Mouse (Mus musculus) forelimb bud, embryonic 11.5 days (tissue): ENCODE measurements around the gene Mfsd9.

Source experiments
- DNase-seq: peaks from one replicate; pipeline ENCODE4 v3.0.0-alpha.2; 2012; ENCODE audit warnings: low read depth, low spot score

Gene Mfsd9

DNA sequence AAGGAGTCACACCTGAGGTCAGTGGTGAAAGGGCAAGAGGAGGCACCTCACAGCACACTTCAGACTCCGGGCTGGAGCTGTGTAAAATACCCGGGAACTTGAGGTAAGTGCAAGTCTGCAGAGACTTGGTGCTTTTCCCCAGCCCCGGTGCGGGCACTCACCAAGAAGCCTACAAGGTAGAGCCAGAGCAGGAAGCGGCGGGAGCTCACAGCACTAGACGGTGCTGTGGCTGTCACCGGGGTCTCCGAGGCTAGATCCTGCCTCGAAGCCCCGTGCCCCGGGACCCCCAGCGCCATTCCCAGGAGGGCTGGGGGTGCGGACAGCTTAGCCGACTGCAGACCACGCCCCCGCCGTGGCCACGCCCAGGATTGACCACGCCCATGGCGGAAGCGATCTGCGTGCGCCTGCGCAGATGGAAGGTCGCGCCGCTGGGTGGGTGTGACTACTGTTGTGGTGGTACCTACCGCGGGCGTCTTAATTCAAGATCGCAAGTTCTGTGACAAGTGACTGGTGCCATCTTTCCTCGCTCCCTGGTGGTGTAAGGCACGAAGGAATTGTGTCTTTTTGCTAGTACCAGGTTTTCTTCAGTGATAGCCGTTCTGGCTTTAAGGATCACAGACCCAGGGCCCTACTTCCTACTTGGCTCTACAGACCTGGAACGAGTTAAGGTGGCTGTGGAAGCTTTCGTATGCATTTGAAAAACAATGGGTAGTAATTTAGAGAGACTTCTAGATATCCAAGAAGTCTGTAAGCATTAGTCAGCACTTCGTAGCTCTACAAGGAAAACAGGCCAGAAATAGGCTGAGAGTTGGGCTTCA is at the start of gene Mfsd9:
Gene Mfsd9, minus strand, starts transcription at position 364 of the 818 bp plus-strand sequence.
- DNase-seq, result peak; percentile 91

DNA sequence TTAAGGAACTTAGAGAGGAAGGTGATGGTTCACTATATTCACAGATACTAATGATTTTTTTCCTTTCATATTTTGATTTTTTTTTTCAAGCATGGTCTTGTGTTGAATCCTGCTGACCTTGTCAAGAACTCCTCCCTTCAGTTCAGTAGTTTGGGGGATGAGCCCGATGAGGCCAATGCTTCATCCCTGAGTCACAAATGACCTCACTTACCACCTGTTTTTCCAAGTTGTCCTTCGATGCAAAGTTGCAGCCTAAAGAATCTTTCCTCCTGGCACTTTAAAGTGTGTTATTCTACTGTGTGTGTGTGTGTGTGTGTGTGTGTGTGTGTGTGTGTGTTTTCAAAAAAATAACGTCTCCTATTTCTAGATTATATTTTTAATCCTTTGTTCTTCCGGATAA is 45.0 kb upstream of the Mfsd9 start:
- no peak for DNase-seq

DNA sequence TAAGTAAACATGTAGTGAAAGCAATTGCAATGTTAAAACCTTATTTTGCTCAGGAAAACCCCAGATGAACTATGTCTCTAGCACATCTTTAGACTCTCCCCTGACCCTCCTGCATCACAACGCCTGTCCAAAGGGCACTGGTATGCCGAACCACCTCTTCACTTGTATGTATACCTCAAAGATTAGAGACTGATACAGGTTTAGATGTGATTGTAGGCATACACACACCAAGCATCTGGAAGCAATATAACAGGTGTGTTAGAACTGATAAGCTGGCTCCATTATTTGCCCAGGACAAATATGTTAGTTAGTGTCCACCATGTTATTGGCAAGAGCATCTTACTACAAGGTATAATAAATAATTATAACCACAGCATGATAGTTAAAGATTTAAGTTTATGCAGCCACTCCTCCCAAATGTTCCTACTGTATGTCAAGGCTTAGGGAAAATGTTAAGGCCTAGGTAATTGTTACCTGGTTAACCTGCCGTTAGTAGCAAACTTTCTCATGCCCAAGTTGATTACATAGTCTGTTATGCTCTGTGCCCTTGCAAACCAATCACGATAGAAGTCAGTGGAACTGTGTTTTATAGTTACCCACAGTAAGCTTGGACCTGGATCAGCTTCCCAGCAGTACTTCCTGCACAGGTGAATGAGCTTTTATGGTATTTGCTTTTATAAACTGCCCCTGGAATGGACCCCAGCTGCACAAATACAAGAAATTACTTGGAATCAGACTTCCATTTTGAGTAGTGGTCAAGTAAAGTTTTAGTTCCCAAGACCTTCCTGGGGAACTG is 40.4 kb upstream of the Mfsd9 start:
- no peak for DNase-seq

DNA sequence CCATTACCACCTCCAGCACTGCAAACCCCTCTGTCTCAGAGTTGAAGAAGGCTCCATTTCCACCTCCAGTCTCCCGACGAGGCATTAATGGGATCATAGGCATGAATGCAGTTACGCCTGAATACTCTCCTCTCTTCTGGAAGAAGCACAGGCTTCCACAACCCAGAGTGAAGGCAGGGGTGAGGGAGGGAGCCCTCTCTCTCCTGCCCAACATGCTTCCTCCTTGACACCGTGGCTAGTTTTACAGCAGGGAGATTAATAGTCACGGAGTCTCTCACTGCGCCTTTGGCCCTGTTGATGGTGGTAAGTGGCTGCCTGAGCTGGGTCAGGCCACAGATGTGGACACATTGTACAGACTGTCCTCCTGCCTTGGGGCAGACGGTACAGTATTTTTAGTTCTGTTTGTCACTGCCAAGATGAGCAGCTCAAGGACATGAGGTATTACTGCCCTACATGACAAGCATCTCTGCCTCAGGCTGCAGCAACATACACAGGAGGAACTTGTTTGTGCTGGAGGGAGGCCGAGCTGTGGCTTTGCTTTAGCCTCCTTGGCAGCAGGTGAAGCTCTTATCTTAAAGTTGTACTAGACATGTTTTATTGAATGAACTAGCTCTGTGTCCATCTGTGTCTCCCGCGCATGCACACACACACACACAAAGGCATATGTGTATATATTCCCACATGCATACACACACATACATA is 38.9 kb upstream of the Mfsd9 start:
- DNase-seq, result no peak

DNA sequence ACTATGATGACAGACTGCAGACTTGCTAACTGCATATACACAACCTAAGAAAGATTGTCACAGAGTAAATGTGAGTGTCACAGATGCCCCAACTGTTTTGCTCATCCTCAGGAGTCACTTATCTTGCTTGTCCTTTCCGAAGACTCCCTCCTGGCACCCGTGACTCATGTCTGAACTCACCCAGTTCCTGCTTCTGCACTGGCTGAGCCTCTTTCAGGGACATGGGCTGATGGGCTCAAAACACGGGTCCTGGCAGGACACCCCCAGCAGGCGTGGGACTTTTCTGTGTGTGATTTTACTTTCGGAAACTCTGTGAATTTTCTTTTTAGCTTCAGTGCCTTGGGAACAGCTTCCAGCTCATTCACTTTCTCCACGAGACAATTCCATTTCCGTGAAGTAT is 35.3 kb upstream of the Mfsd9 start:
- DNase-seq, result no peak

DNA sequence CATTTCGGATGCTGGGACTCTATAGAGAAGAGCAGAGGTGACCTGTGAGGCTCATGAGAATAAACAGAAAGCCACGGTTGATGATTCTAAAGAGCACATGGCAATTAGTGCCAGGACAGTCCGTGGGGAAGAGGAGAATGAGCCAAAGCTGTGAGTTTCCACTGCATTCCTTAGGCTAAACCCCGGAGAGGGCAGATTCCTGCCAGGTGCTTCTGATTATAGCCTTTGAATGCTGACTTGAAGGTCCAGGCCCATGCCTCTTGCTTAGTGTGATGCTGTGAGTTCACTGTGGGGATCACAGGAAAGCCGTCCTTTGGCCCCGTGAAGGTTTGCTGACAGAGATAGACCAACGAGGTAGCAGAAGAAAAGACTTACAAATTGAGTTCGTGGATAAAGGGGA is 34.4 kb upstream of the Mfsd9 start:
- DNase-seq, result peak; percentile 49

DNA sequence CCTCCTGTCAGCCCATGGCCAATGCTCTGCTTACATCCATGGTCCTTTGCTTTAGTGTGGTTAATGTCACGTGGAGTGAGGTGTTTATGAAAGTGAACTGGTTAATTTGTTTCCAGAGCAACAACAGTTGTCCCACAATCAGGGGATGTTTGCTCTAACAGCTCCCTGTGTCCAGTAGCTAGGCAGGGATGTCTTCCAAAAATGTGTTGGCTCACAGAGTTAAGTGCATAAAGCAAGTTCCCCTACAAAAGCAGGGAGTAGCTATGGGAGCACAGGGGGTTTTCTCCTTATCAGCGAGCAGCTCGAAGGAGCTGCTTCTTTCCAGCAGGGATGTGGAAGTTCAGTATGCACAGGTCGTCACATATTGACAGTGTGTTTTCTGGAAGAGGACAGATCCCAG is 34.0 kb upstream of the Mfsd9 start:
- DNase-seq, result no peak

DNA sequence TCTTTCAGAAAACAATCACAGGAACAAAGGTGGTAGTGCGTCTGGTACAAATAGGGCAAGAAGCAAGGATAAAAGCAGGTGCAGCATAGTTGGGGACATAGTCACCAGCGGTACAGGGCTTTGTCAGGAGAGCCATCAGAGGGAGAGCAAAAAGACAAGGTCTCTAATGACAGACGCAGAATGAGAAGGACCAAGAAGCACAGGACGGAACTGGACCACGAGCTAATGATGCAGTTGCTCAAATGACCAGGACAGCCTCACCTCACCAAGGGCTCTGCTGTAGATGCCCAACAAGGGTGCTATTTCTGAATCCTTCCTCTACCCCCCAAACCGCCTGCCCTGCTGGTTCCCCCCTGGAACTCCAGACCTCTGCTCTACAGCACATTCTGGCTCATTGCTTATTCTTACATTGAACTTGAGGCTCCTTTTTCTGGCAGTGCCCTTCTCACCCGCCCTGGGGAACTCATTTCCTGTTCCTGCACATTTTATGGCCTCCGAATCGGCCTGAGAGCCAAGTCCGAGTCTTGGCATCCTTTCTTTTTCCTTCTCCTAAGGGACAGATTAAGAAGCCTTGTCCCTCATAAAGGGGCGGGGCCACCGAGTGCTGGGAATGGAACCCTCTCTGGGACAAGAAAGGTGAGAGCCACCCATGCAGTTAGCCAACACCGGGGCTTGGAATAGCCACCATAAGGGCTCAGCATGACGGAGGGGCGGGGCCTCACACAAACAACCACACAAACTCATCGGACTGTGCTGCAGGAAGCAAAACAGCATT is 24.8 kb upstream of the Mfsd9 start:
- peak; percentile 19 for DNase-seq

DNA sequence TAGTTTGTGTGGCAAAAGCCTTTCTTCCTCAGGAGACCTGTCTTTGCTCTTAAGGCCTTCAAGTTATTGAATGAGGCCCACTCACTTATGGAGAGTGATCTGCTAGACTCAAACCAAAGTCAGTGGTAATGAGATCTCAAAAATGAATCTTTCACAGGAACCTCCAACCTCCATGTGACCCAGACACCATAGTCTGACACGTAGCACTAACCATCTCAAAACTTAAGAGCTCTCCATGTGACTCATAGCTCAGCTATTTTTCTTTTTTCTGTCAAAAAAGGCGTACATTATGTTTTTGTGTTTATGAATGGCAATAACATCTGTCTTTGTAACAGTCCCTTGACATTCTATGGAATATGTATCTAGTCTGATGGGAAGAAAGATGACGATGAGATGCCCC is 18.2 kb upstream of the Mfsd9 start:
- no peak for DNase-seq

DNA sequence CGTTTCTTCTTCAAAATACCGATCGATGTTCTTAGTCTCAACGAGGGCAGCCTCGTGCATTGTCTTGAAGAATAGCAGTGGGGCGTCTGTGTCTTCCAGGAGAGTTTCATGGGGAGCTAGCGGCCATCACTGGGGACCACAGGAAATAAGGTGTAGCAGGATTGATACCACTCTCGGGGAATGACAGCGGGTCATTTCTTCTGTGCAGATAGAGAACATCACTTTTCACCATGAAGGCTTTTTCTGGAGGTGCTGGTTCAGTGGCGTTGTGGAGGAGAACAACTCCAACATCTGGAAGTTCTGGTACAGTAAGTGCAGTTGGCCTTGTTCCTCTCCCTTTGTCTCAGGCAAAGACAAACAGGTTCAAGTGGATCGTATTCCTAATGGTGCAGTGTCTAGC is 15.4 kb upstream of the Mfsd9 start:
- no peak for DNase-seq

DNA sequence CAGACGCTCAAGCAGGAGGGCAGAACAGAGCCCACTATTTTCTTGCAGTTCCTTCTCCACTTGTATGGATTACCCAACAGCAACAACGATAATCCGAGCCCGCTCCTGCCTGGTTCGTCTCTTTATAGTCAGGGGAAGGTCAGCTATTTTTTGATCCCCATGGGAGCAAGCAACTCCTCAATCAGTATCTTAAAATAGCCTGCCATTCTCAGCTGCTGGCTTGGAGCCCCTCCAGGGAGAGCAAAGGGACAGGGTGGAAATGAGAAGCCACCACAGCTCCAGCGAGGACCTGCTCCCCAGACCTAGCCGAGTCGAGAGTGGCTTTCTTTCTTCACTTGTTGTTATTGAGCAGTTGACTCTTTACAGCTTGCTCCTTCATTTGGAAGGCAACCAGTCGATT is 14.9 kb upstream of the Mfsd9 start, which contains the start of gene Tmem182:
Gene Tmem182, plus strand, starts transcription at position 251 of the 400 bp plus-strand sequence.
- DNase-seq, result no peak

DNA sequence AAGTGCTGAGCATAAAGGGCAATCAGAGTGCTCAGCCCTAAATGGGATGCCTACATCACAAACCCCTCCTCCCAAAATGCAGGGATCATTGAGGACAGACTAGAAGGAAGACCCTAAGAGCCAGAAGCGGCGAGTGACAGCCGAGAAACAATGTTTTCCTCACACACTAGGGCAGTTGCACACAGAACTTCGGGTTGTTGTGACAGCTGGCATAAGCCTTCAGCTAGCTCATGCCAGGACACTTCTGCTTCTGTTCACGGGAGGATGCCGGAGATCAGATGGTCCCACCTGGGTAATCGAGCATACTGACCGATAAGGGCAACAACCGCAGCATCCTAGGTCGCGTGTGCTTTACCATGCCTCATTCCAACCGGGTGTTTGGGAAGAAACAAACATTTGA is 13.6 kb upstream of the Mfsd9 start:
- DNase-seq, result no peak

DNA sequence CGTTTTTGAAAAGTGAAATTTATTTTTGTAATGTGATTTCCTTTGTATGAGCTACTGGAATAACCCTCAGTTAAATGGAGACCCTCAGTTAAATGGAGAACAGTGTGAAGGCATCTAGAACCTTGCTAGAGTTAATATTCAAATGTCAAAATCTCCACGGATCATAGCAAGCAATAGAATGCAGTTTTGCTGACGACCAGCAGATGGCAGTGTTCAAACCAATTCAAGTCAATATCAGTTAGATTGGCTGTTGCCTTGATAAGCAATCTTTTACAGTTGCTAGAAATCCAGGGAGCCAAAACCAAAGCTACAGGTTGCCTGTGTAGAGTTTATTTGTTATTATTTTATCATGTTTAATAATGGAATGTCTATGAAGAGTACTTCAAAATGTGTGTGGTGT is 12.3 kb upstream of the Mfsd9 start:
- DNase-seq, result peak; percentile 57

DNA sequence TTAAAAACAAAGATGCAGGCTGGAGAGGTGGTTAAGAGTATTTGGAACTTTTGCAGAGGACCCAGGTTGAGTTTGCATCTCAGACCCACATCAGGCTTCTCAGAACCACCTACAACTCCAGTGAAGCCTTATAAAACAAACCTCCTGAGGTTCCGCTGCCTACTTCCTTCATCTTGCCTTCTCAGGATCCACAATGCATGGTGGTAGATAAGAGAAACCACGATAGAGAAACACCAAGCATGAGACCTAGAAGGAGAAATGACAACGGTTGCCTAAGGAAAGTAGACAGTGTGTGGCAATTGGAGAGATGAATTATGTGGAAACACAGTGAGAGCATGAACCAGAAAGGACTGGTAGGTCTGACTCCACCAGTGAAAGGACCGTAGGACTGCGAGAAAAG is 10.4 kb upstream of the Mfsd9 start:
- DNase-seq, result no peak

DNA sequence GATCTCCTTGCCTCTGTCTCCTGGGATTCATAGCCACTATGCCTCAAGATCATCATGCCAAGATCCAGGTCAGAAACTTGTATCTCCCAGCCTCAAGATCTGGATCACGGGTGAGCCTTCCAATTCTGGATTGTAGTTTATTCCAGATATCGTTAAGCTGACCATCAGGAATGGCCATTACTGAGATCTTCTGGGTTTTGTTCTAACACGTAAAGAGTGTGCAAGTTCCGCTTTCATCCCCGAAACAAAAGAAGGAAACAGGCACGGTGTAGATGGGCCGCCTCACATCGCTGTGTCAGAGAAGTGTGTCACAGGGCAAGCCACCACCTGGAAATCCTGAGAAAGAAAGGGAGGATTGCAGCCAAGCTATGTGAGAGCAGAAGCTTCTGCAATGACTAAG is 8.6 kb upstream of the Mfsd9 start:
- no peak for DNase-seq

DNA sequence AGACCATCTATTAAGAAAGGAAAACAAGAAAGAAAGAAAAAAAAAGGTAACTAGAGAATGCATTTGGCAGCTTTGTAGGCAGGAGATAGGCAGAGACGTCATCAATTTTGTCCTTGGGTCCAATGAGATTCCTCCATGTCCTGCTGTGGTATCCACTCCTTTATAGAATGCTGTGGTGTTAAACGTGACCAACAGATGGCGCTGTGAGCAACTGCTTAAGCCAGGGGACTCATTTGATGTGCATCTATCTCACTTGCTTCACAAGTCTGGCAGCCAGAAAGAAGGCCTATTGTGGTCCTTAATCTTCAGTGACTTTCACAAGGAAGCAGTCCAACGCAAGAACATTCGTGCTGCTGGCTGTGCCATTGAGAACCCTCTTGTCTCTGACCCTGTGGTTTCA is 6.9 kb upstream of the Mfsd9 start:
- peak; percentile 49 for DNase-seq

DNA sequence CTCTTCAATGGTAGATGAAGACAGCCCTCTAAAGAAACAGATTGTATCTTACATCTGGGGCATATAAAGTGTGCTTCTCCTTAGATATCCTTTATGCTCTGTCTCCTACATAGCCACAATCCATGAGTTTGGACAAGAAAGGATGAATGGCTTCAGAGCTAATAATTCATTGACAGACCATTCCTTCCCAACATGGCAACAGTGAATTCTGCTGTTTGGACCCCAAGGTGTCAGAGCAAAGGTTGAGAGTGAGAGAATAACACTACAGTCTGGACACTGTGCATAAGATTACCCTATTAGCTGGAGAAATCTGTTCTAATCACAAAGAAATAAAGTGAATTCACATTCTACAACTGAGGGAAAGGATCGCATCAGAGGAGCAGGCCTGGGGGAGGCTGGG is 5.0 kb upstream of the Mfsd9 start:
- no peak for DNase-seq

DNA sequence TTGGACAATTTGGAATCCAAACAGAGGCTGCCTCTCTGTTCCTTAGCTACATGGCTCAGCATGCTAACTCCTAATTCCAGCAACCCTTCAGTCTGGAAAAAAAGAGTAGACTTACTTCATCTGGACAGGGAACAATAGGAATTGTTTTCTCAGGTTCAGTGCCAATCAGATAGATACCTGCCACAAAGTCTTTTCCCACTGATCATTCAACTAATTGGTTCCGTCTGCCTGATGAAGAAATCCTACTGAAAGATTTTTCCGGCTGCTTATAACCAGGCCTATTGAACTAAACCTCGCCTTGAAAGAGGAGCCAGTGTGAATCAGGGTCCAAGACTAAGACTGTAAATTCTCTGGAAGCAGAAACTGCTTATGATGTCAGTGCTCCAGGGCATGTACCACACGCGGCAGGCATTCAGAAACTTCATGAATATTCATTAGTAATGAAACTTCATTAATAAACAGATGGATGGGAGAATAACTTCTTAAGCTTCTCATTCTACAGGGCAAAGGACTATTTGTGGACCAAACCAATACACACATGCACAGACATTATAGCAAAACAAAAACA is 737 bp downstream of the Mfsd9 start:
- no peak for DNase-seq

DNA sequence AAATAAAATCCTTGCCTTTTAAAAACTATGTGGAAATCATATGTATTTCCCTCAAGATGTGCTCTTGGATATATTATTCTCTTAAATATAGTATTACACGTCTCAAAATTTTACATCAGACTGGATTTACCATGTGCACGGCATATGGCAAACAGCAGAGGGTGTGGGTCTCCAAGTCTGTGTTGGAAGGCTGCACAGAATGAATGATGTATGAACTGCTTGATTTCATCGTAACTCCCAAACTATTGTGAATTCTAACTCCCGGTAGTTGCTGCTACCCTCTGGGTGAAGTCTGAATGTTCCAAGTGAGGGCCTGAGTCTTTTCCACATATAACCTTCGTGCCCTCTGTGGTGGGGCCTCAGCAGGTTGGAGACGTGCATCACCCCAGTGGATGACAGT is 1.5 kb downstream of the Mfsd9 start:
- DNase-seq, result no peak

DNA sequence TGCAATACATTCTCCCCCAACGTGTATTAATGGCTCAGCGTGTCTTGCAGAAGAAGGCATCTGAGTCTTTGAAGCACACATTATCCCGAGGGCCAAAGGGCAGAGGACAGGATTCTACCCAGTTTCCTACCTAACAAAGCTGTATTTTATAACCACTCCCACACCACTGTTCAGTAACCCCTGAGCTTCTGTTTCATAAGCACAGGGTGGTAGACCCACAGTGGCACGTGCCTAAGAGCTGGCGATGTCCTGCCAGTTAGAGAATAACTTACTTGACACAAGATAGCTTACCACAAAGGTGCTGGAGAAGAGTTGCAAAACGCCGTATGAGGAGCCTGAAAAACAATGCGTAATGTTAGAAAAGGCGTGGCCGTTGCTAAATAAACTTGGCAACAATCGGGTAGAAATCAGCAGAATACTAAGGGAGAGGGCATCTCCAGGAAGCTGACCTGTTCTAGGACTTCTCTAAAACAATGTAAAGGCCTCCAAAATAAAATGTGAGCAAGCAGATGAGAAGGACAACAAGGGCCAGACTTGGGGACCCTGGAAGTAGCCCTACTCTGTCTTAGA is 4.5 kb downstream of the Mfsd9 start:
- DNase-seq, result no peak

DNA sequence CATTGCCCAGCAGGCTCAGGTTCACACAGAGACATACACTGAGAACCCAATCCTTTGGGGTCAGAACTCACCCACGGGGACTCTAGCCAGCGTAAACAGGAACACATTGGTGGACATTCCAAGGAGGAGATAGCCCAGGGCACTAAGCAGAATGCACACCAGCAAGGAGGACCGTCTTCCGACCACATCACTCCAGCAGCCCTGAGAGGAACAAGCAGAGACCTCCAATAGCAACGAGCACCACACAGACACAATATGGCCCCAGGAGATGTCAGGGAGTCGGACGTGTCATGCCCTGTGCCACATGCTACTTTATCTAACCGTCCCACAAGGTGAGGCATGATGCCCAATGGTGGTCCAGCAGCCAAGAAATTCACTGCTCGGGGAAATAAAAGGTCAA is 6.2 kb downstream of the Mfsd9 start:
- no peak for DNase-seq
